Mouse (Mus musculus) liver, embryonic 14.5 days (tissue): Measurements from ENCODE around the gene Ccdc47.

Source experiments
- CTCF ChIP-seq: IDR thresholded peaks from 2 replicates; pipeline ENCODE4 v1.5.1; 2016; ENCODE audit warnings: antibody characterized with exemption, low read depth, control low read depth
- EP300 ChIP-seq: IDR thresholded peaks from 2 replicates; pipeline ENCODE4 v1.6.1; 2016; ENCODE audit warnings: antibody characterized with exemption, low read depth

GRCm38 (mm10) chr11:106192657-106193370 lies 23.3 kb downstream of the Ccdc47 start:
- TF ChIP-seq CTCF: peak; percentile 19; the same call in 1 of the 2 replicates
- TF ChIP-seq EP300: no peak
